Mouse (Mus musculus): Measurements from ENCODE around the gene Col18a1. TPM values are rescaled to one million over a fixed set of nuclear protein-coding genes. Genes with fewer than 3 reads are reported as not detected.
"Not testable (repeated sequence)": the region's sequence is repeated elsewhere in the genome, so short reads cannot be mapped to it uniquely, and the experiment has no call there.

Gene Col18a1
- polyA plus RNA-seq, 1 experiment = 18.9 TPM

- WGBS = 68% methylated on average over 1 of the region's 1 CpGs
Observed at GRCm38 (mm10) chr10:77145946-77146345, 20.4 kb downstream of the Col18a1 start.

GRCm38 (mm10) chr10:77144372-77144771 lies 22.0 kb downstream of the Col18a1 start:
- 86% methylated on average over 2 of the region's 2 CpGs for WGBS
- no peak for DNase-seq (ENCODE audit: low read depth, low spot score)

More at GRCm38 (mm10) chr10:77145946-77146345, 20.4 kb downstream of the Col18a1 start:
- DNase-seq (ENCODE audit: low read depth, low spot score) = no peak

- no peak for DNase-seq (ENCODE audit: low read depth, low spot score)
Observed at GRCm38 (mm10) chr10:77142328-77142727, 24.0 kb downstream of the Col18a1 start.

GRCm38 (mm10) chr10:77138304-77138703 lies 28.0 kb downstream of the Col18a1 start:
- no peak for DNase-seq (ENCODE audit: low read depth, low spot score)

More at GRCm38 (mm10) chr10:77142328-77142727, 24.0 kb downstream of the Col18a1 start:
- WGBS = 28% methylated on average over 2 of the region's 2 CpGs

DNA sequence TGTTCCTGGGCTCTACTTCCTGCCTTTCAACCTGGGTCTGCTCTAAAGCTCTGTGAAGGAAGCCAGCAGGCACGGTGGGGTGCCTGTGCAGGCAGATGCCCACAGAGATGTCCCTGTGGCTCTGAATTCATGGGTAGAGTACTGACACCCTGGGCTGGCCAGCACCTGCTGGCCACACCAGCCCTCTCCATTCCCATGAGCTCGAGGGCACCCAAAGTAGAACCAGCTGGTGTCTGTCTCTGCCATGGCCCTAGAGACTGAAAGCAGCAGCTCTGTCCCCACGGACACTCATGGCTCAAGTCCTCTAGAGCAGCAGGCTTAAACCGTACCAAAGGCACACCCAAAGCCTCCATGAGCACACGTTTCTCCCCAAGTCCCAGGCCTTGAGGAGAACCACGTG lies 30.1 kb downstream of the Col18a1 start:
- no peak for DNase-seq (ENCODE audit: low read depth, low spot score)
- WGBS = 81% methylated on average over 6 of the region's 6 CpGs

DNA sequence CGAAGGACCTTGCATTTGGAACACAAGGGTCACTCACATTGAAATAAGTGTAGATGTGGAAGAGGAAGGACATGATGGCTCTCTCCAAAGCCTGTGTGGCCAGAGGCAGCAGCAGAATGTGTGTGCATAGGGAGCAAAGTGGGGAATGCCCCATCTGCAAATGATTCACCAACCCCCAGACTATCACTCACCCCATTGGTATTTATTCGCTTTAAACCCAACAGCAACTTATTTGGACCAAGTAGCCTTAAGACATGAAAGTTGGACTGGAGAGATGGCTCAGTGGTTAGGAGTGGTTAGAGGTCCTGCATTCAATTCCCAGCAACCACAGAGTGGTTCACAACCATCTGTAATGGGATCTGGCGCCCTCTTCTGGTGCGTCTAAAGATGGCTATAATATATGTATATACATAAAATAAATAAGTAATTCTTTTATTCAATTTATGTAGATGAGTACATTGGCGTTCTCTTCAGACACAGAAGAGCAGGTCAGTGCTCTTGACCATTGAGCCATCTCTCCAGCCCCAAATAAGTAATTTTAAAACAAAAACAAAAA lies 31.0 kb downstream of the Col18a1 start:
- DNase-seq (ENCODE audit: low read depth, low spot score) = no peak
- WGBS = 93% methylated on average over 5 of the region's 5 CpGs

GRCm38 (mm10) chr10:77134807-77135152 lies 31.6 kb downstream of the Col18a1 start:
- WGBS = 79% methylated on average over 6 of the region's 6 CpGs
- not testable (repeated sequence) for DNase-seq (ENCODE audit: low read depth, low spot score)

DNA sequence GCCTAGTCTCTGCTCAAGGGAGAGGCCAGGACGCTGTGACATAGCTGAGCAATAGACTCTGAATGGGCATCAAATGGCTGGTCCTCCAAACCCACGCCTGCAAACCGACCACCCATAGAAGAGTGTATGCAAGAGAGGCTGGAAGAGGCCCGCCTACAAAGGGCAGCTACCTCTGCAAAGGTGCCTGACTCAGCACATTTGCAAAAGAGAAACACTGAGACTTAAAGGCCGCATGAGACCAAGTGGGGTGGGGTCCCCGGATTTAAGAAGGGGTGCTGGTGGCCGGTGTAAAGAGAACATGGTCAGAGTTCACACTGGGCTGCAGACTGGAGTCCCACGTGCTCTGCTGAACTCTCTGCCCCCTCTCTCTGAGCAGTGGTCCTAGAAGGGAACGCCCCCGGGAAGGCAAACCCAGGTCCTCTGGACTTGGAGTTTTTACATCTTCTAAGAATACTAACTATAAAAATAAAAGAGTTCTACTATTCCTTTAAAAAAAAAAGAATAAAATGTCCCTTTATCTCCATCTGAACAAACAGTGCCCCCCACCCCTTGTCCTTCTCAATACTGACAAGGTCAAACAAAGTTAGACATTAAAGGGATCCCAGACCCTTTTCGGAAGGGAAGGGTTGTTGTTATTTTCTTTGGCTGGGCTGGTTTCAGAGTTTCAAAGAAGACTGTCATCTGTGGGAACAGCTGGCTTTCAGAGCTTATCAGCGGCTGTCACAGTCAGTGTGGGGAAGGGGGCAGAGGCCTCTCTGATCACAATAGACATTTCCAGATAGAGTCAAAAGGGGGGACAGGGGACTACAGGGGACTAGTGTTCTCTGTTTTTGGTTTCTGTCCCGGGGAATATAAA lies 32.2 kb downstream of the Col18a1 start:
- WGBS = 68% methylated on average over 13 of the region's 13 CpGs
- DNase-seq (ENCODE audit: low read depth, low spot score) = no peak

DNA sequence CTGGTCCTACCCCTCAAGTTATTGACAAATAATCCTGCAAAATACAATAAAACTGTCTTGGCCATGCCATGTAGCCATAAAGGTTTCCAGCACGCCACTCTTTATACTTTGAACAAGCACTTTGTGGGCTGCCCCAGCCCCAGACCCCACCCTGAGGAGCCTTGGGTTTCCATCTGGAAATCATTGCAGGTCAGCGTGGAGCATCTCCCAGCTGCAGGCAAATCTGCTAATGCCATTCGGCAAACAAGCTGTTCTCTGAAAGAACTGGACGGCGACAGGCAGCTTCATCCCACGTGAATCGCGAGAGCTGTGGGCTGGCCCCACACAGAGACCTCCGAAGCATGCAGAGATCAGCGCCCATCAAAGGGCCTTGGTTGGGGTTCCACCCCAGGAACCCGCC lies 34.2 kb downstream of the Col18a1 start:
- DNase-seq (ENCODE audit: low read depth, low spot score) = no peak
- 60% methylated on average over 11 of the region's 11 CpGs for WGBS

DNA sequence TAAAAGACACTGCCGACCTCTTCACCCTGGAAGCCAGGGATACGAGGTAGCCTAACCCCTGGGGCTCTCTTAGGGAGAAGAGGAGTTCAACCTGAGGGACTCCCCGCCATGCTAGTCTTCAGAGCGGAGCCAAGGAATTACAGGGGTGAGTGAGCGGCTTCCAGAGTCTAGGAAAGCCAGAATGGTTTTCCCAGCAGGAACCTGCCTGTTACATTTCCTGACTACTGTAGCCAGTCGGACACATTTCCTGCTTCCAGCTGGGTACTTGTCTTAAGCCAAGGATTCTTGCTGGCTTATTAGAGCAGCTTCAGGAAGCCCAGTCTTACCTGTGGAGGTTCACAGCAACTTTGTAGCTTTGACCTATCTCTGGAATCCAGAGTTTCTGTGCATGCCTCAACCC lies 34.8 kb downstream of the Col18a1 start:
- 68% methylated on average over 6 of the region's 6 CpGs for WGBS
- DNase-seq (ENCODE audit: low read depth, low spot score) = no peak

DNA sequence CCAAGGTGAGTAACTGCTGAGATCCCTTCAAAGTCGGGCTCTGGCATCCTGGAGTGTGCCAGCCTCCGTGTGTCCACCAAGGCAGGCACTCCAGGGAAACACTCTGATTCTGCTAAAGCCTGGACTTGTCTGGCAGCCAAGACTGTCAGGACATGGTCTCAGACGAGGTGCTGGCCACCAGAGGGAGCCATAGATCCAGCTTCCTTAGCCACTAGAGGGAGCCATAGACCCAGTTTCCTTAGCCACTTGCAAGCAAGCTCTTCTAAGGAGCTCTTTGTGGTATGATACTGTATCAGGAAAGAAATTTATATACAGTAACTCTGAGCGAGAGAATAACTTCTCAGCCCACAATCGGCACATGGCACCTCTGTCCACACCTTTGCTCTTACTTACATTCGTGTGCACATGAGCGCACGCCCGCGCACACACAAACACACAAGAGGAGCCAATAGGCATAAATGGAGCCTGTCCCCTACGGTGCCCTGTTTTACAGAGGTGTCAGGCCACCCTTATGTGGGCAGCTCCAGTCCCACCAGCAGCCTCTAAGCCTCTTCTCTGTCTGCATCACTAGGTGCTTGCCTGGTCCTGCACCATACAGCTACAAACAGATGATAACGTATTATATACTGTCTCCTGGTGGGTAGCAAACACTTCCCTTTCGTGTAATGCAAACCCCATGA lies 35.6 kb downstream of the Col18a1 start:
- 48% methylated on average over 13 of the region's 13 CpGs for WGBS
- peak; percentile 57 for DNase-seq (ENCODE audit: low read depth, low spot score)

DNA sequence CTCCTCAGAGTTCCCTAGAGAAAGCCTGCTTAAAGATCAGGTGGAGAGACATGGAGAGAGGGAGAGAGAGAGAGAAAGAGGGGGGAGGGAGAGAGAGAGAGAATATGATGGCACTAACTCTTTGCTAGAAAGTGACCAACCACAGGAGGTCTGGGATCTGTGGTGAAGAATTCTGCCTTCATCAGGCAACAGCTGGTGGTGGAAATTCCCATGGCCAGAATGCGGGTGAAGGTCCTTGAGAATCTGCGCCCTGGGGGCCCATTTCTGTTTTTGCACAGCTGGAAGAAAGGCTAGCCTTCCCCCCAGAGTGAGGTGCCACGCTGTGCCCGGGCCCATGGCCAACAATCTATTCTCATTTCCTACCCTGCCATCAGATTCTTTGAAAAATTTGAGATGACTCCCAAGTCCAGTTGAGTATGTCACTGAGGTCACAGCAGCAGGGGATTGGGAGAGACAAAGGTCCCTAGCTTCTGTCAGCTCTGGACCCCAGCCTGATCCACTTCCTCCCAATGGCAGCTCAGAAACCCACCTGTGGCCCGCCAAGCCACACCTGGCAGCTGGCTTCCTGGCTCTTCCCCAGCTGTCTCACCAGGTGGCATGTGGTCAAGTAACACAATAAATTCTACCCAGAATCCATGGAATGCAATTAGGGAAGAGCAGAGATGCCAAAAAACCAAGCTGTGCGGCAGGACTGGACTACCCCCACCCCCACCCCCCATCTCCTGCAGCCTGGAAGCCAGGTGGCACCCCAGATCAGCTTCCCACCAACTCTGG lies 36.5 kb downstream of the Col18a1 start:
- no peak for DNase-seq (ENCODE audit: low read depth, low spot score)
- whole genome bisulfite sequencing = 72% methylated on average over 6 of the region's 6 CpGs

GRCm38 (mm10) chr10:77127926-77128325 lies 38.4 kb downstream of the Col18a1 start:
- no peak for DNase-seq (ENCODE audit: low read depth, low spot score)
- 53% methylated on average over 2 of the region's 2 CpGs for WGBS

- 74% methylated on average over 2 of the region's 2 CpGs for WGBS
- DNase-seq (ENCODE audit: low read depth, low spot score) = no peak
Observed at GRCm38 (mm10) chr10:77126590-77126989, 39.8 kb downstream of the Col18a1 start.

GRCm38 (mm10) chr10:77125078-77125731 lies 41.1 kb downstream of the Col18a1 start:
- no peak for DNase-seq (ENCODE audit: low read depth, low spot score)
- whole genome bisulfite sequencing = 65% methylated on average over 18 of the region's 18 CpGs

DNA sequence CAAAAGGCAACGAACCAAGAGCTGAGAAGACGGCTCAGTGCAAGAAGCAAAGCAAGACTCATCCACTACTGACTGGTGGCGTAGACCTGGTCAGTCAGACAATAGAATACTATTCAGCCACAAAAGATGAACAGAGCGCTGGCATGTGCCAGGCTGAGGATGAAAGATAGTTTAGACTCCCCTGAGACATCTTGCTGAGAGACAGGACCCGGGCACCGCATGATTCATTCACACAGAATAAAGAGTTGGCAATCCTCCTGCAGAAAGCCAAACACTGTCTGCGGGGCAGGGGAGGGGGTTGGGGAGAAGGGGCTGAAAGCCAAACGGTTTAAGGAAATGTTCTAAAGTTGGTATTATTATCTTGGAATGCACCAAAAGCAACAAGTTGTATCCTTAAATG lies 42.4 kb downstream of the Col18a1 start:
- no peak for DNase-seq (ENCODE audit: low read depth, low spot score)
- 68% methylated on average over 8 of the region's 8 CpGs for WGBS

DNA sequence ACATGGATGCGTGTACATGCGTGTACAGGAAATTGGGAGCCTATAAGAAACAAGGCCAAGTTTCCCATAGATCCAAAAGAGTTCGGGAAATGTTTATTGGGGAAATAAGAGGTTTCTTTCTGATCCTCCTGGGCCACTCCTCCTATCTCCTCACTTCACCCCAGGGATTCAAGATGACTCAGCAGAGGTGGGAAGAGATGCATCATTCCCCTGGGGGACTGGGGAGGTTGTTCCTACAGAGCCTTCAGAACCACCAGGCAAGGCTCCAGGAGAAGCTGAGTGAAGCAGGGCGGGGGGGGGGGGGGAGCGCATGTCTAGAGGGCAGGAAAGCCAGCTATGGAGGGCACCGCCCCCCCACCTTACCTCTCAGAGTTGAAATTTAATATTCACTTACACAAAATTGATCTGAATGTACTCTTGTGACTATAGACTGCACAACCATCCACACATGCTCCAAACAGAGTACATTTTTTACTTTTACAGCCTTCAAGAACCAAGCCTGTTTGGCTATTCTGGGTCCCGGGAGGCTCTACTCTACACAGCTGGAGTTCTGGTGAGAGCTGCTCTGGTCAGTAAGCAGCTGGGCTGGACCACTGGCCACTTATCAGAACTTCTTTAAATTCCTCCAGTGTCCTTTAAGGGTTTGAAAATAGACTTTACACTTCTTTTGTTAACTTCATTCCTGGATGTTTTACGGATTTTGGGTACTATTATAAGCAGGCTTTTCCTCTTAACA lies 44.9 kb downstream of the Col18a1 start:
- DNase-seq (ENCODE audit: low read depth, low spot score) = no peak
- WGBS = 76% methylated on average over 7 of the region's 8 CpGs

GRCm38 (mm10) chr10:77120501-77120900 lies 45.8 kb downstream of the Col18a1 start:
- no peak for DNase-seq (ENCODE audit: low read depth, low spot score)
- 82% methylated on average over 4 of the region's 4 CpGs for WGBS

DNA sequence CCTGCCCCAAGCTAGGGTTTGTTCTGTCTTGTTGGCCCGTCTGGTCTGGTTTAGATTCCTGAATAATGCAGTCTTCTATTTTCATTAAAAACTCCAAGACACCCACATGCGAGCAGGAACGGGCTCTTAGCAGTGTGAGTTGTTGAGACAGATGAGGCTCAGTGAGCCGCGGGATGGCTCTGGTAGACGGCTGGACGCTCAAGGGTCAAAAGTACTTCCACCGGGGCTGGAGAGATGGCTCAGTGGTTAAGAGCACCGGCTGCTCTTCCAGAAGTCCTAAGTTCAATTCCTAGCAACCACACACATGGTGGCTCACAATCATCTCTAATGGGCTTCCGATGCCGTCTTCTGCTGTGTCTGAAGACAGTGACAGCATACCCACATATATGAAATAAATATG lies 46.9 kb downstream of the Col18a1 start:
- WGBS = 91% methylated on average over 11 of the region's 11 CpGs
- DNase-seq (ENCODE audit: low read depth, low spot score) = no peak
